Mouse (Mus musculus) forebrain, postnatal 0 days (tissue): Measurements from ENCODE around the gene Ctsa. TPM values are rescaled to one million over a fixed set of nuclear protein-coding genes. Genes with fewer than 3 reads are reported as not detected.
A peak's percentile ranks its signal among the peaks of the same experiment; 100 is the strongest.
"Not testable (repeated sequence)": the region's sequence is repeated elsewhere in the genome, so short reads cannot be mapped to it uniquely, and the experiment has no call there.

ENCODE experiments used
- ATAC-seq: fragments of 200-750 bp; cut with Nextera tagmentation; 2 replicates; pipeline ENCODE4 v1.8.0; 2017; ENCODE audit warnings: mild to moderate bottlenecking, moderate library complexity
- DNase-seq: peaks from one replicate; pipeline ENCODE4 v3.0.0-alpha.2; 2015
- H3K27ac ChIP-seq: fragments of 300-500 bp; sonication (generic); 2 replicates; pipeline ENCODE4 v1.5.1; 2014; ENCODE audit warnings: low read depth, mild to moderate bottlenecking, antibody characterized with exemption, low read length, moderate library complexity, mixed read lengths
- H3K27me3 ChIP-seq: fragments of 300-500 bp; sonication (generic); 2 replicates; pipeline ENCODE4 v1.6.1; 2014; ENCODE audit warnings: mild to moderate bottlenecking, low read length, mixed read lengths; ENCODE audit not compliant: insufficient read depth
- H3K36me3 ChIP-seq: fragments of 300-500 bp; sonication (generic); 2 replicates; pipeline ENCODE4 v1.6.1; 2014; ENCODE audit warnings: mild to moderate bottlenecking, moderate library complexity; ENCODE audit not compliant: insufficient read depth
- H3K4me1 ChIP-seq: fragments of 300-500 bp; sonication (generic); 2 replicates; pipeline ENCODE4 v1.6.1; 2014; ENCODE audit warnings: antibody characterized with exemption; ENCODE audit not compliant: insufficient read depth
- H3K4me2 ChIP-seq: fragments of 300-500 bp; sonication (generic); 2 replicates; pipeline ENCODE4 v1.6.1; 2014; ENCODE audit warnings: low read depth, mild to moderate bottlenecking, moderate library complexity
- H3K4me3 ChIP-seq: fragments of 300-500 bp; sonication (generic); 2 replicates; pipeline ENCODE4 v1.5.1; 2014; ENCODE audit warnings: low read depth, low read length, mixed read lengths
- H3K9ac ChIP-seq: fragments of 300-500 bp; sonication (generic); 2 replicates; pipeline ENCODE4 v1.6.1; 2014; ENCODE audit warnings: mild to moderate bottlenecking
- H3K9me3 ChIP-seq: fragments of 300-500 bp; sonication (generic); 2 replicates; pipeline ENCODE4 v1.6.1; 2016; ENCODE audit warnings: low read length
- CTCF ChIP-seq: sonication (generic); IDR thresholded peaks from 2 replicates; pipeline ENCODE4 v1.5.1; 2016; ENCODE audit warnings: antibody characterized with exemption, control low read depth, low read depth
- WGBS: fragments of 180-500 bp; shearing (Covaris S2); extraction: QIAGEN DNeasy Blood & Tissue Kit; methylation state at CpG from one replicate; pipeline ENCODE4 v1.1.7; 2014; 5-methylcytosine and 5-hydroxymethylcytosine counted together
- polyA plus RNA-seq: library from polyadenylated mRNA; unstranded; fragments of >200 nt; fragmentation: Nextera tagmentation; extraction: Ambion mirVana; gene quantifications from 2 replicates; pipeline ENCODE4 v1.2.1, GENCODE M21; 2015
- total RNA-seq: library from RNA; depleted of rRNA; stranded (reverse); fragments of >200 nt; gene quantifications from 2 replicates; pipeline ENCODE4 v1.2.3, GENCODE M21; 2014

The Ctsa gene
- total and polyA plus RNA-seq, 2 experiments from 2014 or later, result 93.8 to 95.3 TPM

DNA sequence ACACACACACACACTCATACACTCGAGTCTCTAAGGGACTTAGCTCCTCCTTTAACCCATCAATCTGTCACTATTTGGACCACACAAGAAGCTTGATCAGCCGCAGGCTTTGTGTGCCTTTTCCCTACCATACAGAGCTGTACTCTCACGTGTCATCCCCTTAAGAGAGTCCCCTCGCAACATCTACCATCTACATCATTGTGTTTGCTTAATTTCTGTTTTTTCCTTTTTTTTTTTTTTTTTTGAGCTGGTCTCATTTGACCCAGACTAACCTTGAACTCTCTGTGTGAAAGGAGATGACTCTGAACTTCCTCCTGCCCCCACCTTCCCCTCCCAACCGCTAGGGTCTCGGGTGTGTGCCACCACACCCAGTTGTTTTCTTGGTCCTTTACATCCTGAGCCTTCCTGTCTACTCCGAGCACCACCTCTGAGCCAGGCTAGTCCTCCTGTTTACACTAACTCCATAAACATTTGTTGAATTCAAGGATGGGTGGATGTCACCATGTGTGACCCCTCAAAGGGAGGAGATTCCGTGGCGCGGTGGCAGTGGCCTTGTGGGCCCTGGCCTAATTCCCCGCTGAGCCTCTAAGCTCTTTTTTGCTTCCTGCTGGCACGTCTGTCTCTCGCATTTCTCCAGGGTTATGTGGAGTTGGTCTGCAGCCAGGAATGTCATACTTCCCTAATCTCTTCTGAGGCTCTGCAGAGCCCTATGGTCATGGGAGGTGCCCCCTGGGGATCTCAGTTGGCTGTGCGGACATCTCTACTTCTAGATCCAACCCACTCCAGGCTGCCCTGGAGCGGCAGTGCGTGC lies 34.3 kb downstream of the Ctsa start:
- ATAC-seq, result no peak
- Histone ChIP-seq H3K4me3 (no peak overlapping the region), H3K4me1 (no peaks in the 10 kb centered on the region), H3K4me2 (no peak overlapping the region), H3K27me3 (no peaks in the 10 kb centered on the region), H3K9me3 (no peaks in the 10 kb centered on the region), H3K36me3 (no peaks in the 10 kb centered on the region), H3K9ac (no peak overlapping the region), H3K27ac (no peak overlapping the region)
- no peak for TF ChIP-seq CTCF
- WGBS, result 68% methylated on average over 16 of the region's 16 CpGs
- DNase-seq, result no peak

- H3K36me3 ChIP-seq, result no peaks in the 10 kb centered on the region
- H3K9me3 ChIP-seq, result no peaks in the 10 kb centered on the region
- 93% methylated on average over 7 of the region's 7 CpGs for WGBS
- no peaks in the 10 kb centered on the region for H3K27me3 ChIP-seq
- H3K4me2 ChIP-seq, result no peak overlapping the region
- peak; percentile 45 for TF ChIP-seq CTCF
- ATAC-seq (no peak), DNase-seq (no peak)
- no peaks in the 10 kb centered on the region for H3K4me1 ChIP-seq
- H3K9ac ChIP-seq, result no peak overlapping the region
- no peak overlapping the region for H3K4me3 ChIP-seq
- H3K27ac ChIP-seq, result no peak overlapping the region
Observed at GRCm38 (mm10) chr2:164867566-164867965, 34.9 kb downstream of the Ctsa start.

DNA sequence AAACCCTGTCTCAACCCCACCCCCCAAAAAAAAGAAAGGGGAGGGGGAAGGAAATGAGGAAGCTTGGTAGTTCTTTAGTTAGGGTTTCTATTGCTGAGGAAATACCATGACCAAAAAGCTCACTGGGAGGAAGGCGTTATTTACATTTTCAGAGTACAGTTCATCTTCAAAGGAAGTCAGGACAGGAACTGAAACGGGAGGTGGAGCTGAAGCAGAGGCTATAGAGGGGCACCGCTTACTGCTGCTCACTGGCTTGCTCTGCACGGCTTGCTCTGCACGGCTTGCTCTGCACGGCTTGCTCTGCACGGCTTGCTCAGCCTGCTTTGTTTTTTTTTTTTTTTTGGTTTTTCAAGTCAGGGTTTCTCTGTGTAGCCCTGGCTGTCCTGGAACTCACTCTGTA lies 35.8 kb downstream of the Ctsa start:
- TF ChIP-seq CTCF, result no peak
- ATAC-seq (no peak), DNase-seq (no peak)
- Histone ChIP-seq H3K36me3 (no peaks in the 10 kb centered on the region), H3K9me3 (no peaks in the 10 kb centered on the region), H3K27ac (no peak overlapping the region), H3K4me2 (no peak overlapping the region), H3K27me3 (no peaks in the 10 kb centered on the region), H3K9ac (no peak overlapping the region), H3K4me1 (no peaks in the 10 kb centered on the region), H3K4me3 (no peak overlapping the region)
- 84% methylated on average over 7 of the region's 7 CpGs for WGBS

- H3K4me1 ChIP-seq, result no peaks in the 10 kb centered on the region
- no peaks in the 10 kb centered on the region for H3K9me3 ChIP-seq
- H3K9ac ChIP-seq, result no peak overlapping the region
- no peak for TF ChIP-seq CTCF
- ATAC-seq, result no peak
- no peak overlapping the region for H3K4me2 ChIP-seq
- H3K36me3 ChIP-seq, result no peaks in the 10 kb centered on the region
- H3K27ac ChIP-seq, result no peak overlapping the region
- H3K27me3 ChIP-seq, result no peaks in the 10 kb centered on the region
- WGBS, result 55% methylated on average over 6 of the region's 6 CpGs
- no peak for DNase-seq
- H3K4me3 ChIP-seq, result no peak overlapping the region
Observed at GRCm38 (mm10) chr2:164871602-164872303, 39.1 kb downstream of the Ctsa start.

DNA sequence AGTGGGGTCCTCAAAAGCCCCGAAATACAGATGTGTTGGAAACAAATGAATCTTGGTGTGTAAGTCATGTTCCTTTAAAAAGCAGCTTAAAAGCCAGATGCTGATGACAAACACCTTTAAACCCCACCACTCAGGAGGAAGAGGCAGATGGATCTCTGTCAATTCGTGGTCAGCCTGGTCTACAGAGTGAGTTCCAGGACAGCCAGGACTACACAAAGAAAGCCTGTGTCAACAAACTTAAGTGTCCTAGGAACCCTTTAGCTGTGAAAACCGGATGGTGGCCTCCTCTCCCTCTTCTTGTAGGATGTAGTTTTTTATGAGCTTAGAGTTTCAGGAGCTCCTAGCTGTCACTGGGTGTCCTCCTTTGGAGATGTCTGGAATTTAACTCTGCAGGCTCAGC lies 40.9 kb downstream of the Ctsa start:
- Histone ChIP-seq H3K27me3 (no peaks in the 10 kb centered on the region), H3K4me2 (no peak overlapping the region), H3K27ac (no peak overlapping the region), H3K9ac (no peak overlapping the region), H3K4me3 (no peak overlapping the region), H3K4me1 (peaks cover 5% of the 10 kb centered on the region; the same call in 1 of the 2 replicates), H3K36me3 (no peaks in the 10 kb centered on the region), H3K9me3 (no peaks in the 10 kb centered on the region)
- no peak for ATAC-seq
- no peak for DNase-seq
- WGBS, result 68% methylated on average over 3 of the region's 3 CpGs
- no peak for TF ChIP-seq CTCF

GRCm38 (mm10) chr2:164874239-164874769 lies 41.6 kb downstream of the Ctsa start:
- H3K4me3 ChIP-seq, result no peak overlapping the region
- H3K27ac ChIP-seq, result no peak overlapping the region
- no peaks in the 10 kb centered on the region for H3K36me3 ChIP-seq
- 56% methylated on average over 1 of the region's 1 CpGs for WGBS
- DNase-seq, result no peak
- H3K9me3 ChIP-seq, result no peaks in the 10 kb centered on the region
- TF ChIP-seq CTCF, result no peak
- no peak for ATAC-seq
- H3K4me1 ChIP-seq, result peaks cover 7% of the 10 kb centered on the region; the same call in 1 of the 2 replicates
- H3K4me2 ChIP-seq, result no peak overlapping the region
- no peak overlapping the region for H3K9ac ChIP-seq
- no peaks in the 10 kb centered on the region for H3K27me3 ChIP-seq

DNA sequence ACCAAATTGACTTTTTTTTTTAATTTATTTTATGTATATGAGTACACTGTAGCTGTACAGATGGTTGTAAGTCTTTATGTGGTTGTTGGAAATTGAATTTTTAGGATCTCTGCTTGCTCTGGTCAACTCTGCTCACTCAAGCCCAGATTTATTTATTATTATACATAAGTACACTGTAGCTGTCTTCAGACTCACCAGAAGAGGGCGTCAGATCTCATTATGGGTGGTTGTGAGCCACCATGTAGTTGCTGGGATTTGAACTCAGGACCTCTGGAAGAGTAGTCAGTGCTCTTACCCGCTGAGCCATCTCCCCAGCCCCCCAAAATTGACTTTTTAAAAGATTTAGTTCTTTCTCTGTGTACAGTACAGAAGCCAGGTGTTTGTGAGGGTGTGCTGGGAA lies 43.0 kb downstream of the Ctsa start:
- H3K4me2 ChIP-seq, ATAC-seq, DNase-seq, H3K36me3 ChIP-seq, H3K27ac ChIP-seq, H3K4me3 ChIP-seq, H3K9ac ChIP-seq, H3K9me3 ChIP-seq, H3K27me3 ChIP-seq: not testable (repeated sequence)
- peaks cover 12% of the 10 kb centered on the region for H3K4me1 ChIP-seq
- WGBS, result 57% methylated on average over 2 of the region's 2 CpGs

- not testable (repeated sequence) for H3K36me3 ChIP-seq, H3K9me3 ChIP-seq, DNase-seq, H3K27me3 ChIP-seq, H3K4me3 ChIP-seq, ATAC-seq, H3K27ac ChIP-seq, H3K9ac ChIP-seq
- Histone ChIP-seq H3K4me2 (peak overlapping the region; percentile 94), H3K4me1 (peaks cover 15% of the 10 kb centered on the region)
- 76% methylated on average over 11 of the region's 11 CpGs for WGBS
Observed at GRCm38 (mm10) chr2:164877376-164878215, 44.9 kb downstream of the Ctsa start.
